Mouse (Mus musculus): ENCODE data around the gene Alpk3. TPM values are rescaled to one million over a fixed set of nuclear protein-coding genes. Genes with fewer than 3 reads are reported as not detected.

The Alpk3 gene
- polyA plus RNA-seq, 1 experiment from 2014 or later: 0.08 TPM

- Histone ChIP-seq H3K9ac (replicated peaks) (no peak overlapping the region; the same call in 1 of the 2 replicates), H3K27ac (ENCODE audit: low read depth) (peak overlapping the region; percentile 56; the same call in 1 of the 2 replicates), H3K36me3 (replicated peaks; ENCODE audit: insufficient read depth, low read length) (no peaks in the 10 kb centered on the region), H3K4me3 (ENCODE audit: low read depth, low read length) (no peak overlapping the region), H3K9me3 (ENCODE audit: low read length) (no peaks in the 10 kb centered on the region), H3K4me1 (ENCODE audit: insufficient read depth) (peaks cover 19% of the 10 kb centered on the region), H3K4me2 (ENCODE audit: low read depth, low read length) (no peak overlapping the region), H3K27me3 (ENCODE audit: insufficient read depth, low read length) (no peaks in the 10 kb centered on the region)
- WGBS (ENCODE audit: insufficient replicate concordance): 66% methylated on average over 5 of the region's 5 CpGs
- DNase-seq (no peak), ATAC-seq (no peak)
- no peak for TF ChIP-seq CTCF (IDR thresholded peaks at IDR 0.05; ENCODE audit: low read depth)
- no peak for TF ChIP-seq EP300 (IDR thresholded peaks at IDR 0.05; ENCODE audit: low read depth)
Measured at GRCm38 (mm10) chr7:81075732-81076131, 18.3 kb downstream of the Alpk3 start.

GRCm38 (mm10) chr7:81077009-81077408 is 19.6 kb downstream of the Alpk3 start:
- 71% methylated on average over 6 of the region's 6 CpGs for WGBS (ENCODE audit: insufficient replicate concordance)
- H3K4me1 ChIP-seq (ENCODE audit: insufficient read depth): peaks cover 19% of the 10 kb centered on the region
- DNase-seq (no peak), ATAC-seq (no peak)
- TF ChIP-seq EP300 (IDR thresholded peaks at IDR 0.05; ENCODE audit: low read depth) (no peak), CTCF (IDR thresholded peaks at IDR 0.05; ENCODE audit: low read depth) (no peak)
- H3K9ac ChIP-seq (replicated peaks): no peak overlapping the region
- H3K4me3 ChIP-seq (ENCODE audit: low read depth, low read length): no peak overlapping the region
- no peaks in the 10 kb centered on the region for H3K36me3 ChIP-seq (replicated peaks; ENCODE audit: insufficient read depth, low read length)
- no peaks in the 10 kb centered on the region for H3K9me3 ChIP-seq (ENCODE audit: low read length)
- no peak overlapping the region for H3K4me2 ChIP-seq (ENCODE audit: low read depth, low read length)
- H3K27me3 ChIP-seq (ENCODE audit: insufficient read depth, low read length): no peaks in the 10 kb centered on the region
- no peak overlapping the region for H3K27ac ChIP-seq (ENCODE audit: low read depth)

- Histone ChIP-seq H3K27ac (ENCODE audit: low read depth) (no peak overlapping the region), H3K4me1 (ENCODE audit: insufficient read depth) (peaks cover 19% of the 10 kb centered on the region), H3K4me2 (ENCODE audit: low read depth, low read length) (no peak overlapping the region), H3K9ac (replicated peaks) (no peak overlapping the region), H3K9me3 (ENCODE audit: low read length) (no peaks in the 10 kb centered on the region), H3K36me3 (replicated peaks; ENCODE audit: insufficient read depth, low read length) (no peaks in the 10 kb centered on the region), H3K27me3 (ENCODE audit: insufficient read depth, low read length) (no peaks in the 10 kb centered on the region), H3K4me3 (ENCODE audit: low read depth, low read length) (no peak overlapping the region)
- ATAC-seq: no peak
- TF ChIP-seq CTCF (IDR thresholded peaks at IDR 0.05; ENCODE audit: low read depth): no peak
- TF ChIP-seq EP300 (IDR thresholded peaks at IDR 0.05; ENCODE audit: low read depth): no peak
- WGBS (ENCODE audit: insufficient replicate concordance): 79% methylated on average over 6 of the region's 6 CpGs
- DNase-seq: no peak
Measured at GRCm38 (mm10) chr7:81078740-81079139, 21.3 kb downstream of the Alpk3 start.

GRCm38 (mm10) chr7:81093420-81093965 is 36.1 kb downstream of the Alpk3 start:
- TF ChIP-seq EP300 (IDR thresholded peaks at IDR 0.05; ENCODE audit: low read depth) (no peak), CTCF (IDR thresholded peaks at IDR 0.05; ENCODE audit: low read depth) (no peak)
- H3K4me1 ChIP-seq (ENCODE audit: insufficient read depth): no peaks in the 10 kb centered on the region; the same call in 1 of the 2 replicates
- no peaks in the 10 kb centered on the region for H3K27me3 ChIP-seq (ENCODE audit: insufficient read depth, low read length)
- no peak for DNase-seq
- H3K9ac ChIP-seq (replicated peaks): no peak overlapping the region
- no peaks in the 10 kb centered on the region for H3K36me3 ChIP-seq (replicated peaks; ENCODE audit: insufficient read depth, low read length)
- H3K9me3 ChIP-seq (ENCODE audit: low read length): no peaks in the 10 kb centered on the region
- H3K4me3 ChIP-seq (ENCODE audit: low read depth, low read length): no peak overlapping the region
- 53% methylated on average over 18 of the region's 18 CpGs for WGBS (ENCODE audit: insufficient replicate concordance)
- ATAC-seq: no peak
- no peak overlapping the region for H3K4me2 ChIP-seq (ENCODE audit: low read depth, low read length)
- H3K27ac ChIP-seq (ENCODE audit: low read depth): no peak overlapping the region

- H3K9ac ChIP-seq (replicated peaks): no peak overlapping the region
- ATAC-seq (no peak), DNase-seq (no peak)
- no peaks in the 10 kb centered on the region for H3K9me3 ChIP-seq (ENCODE audit: low read length)
- TF ChIP-seq EP300 (IDR thresholded peaks at IDR 0.05; ENCODE audit: low read depth) (no peak), CTCF (IDR thresholded peaks at IDR 0.05; ENCODE audit: low read depth) (no peak)
- no peaks in the 10 kb centered on the region; the same call in 1 of the 2 replicates for H3K4me1 ChIP-seq (ENCODE audit: insufficient read depth)
- H3K4me3 ChIP-seq (ENCODE audit: low read depth, low read length): no peak overlapping the region
- no peak overlapping the region for H3K4me2 ChIP-seq (ENCODE audit: low read depth, low read length)
- H3K27ac ChIP-seq (ENCODE audit: low read depth): no peak overlapping the region
- WGBS (ENCODE audit: insufficient replicate concordance): 63% methylated on average over 6 of the region's 6 CpGs
- no peaks in the 10 kb centered on the region for H3K36me3 ChIP-seq (replicated peaks; ENCODE audit: insufficient read depth, low read length)
- no peaks in the 10 kb centered on the region for H3K27me3 ChIP-seq (ENCODE audit: insufficient read depth, low read length)
Measured at GRCm38 (mm10) chr7:81094104-81094757, 36.8 kb downstream of the Alpk3 start.

GRCm38 (mm10) chr7:81100341-81100740 is 42.9 kb downstream of the Alpk3 start:
- ATAC-seq (no peak), DNase-seq (no peak)
- TF ChIP-seq EP300 (IDR thresholded peaks at IDR 0.05; ENCODE audit: low read depth) (no peak), CTCF (IDR thresholded peaks at IDR 0.05; ENCODE audit: low read depth) (no peak)
- H3K36me3 ChIP-seq (replicated peaks; ENCODE audit: insufficient read depth, low read length): no peaks in the 10 kb centered on the region
- 67% methylated on average over 5 of the region's 5 CpGs for WGBS (ENCODE audit: insufficient replicate concordance)
- no peaks in the 10 kb centered on the region for H3K27me3 ChIP-seq (ENCODE audit: insufficient read depth, low read length)
- H3K4me3 ChIP-seq (ENCODE audit: low read depth, low read length): no peak overlapping the region
- no peak overlapping the region for H3K27ac ChIP-seq (ENCODE audit: low read depth)
- H3K4me1 ChIP-seq (ENCODE audit: insufficient read depth): no peaks in the 10 kb centered on the region
- no peak overlapping the region for H3K9ac ChIP-seq (replicated peaks)
- H3K9me3 ChIP-seq (ENCODE audit: low read length): no peaks in the 10 kb centered on the region
- H3K4me2 ChIP-seq (ENCODE audit: low read depth, low read length): no peak overlapping the region
